Mouse (Mus musculus): ENCODE measurements around the gene Hint2. TPM values are rescaled to one million over a fixed set of nuclear protein-coding genes. Genes with fewer than 3 reads are reported as not detected.

The Hint2 gene
- total RNA-seq, 4 experiments from 2014 or later, result 80.8 to 112 (median 97.8) TPM

Small RNA genes within 50 kb of the gene (microRNA-seq; reads per million reads assigned to microRNA genes)
- gene Gm25262, result 0.18 to 0.34 reads per million in 2 experiments

Other genes starting within 250 kb of the Hint2 start
- gene Fam166b, start 227.3 kb downstream of the Hint2 start, total RNA-seq (2022), result not detected
- gene Tesk1, start 214.5 kb downstream of the Hint2 start, total RNA-seq (2022), result 10 to 100 TPM; 55.1 to 64.9 (median 59.3) TPM
- gene Cd72, start 201.8 kb downstream of the Hint2 start, total RNA-seq (2022), result 1 to 10 TPM; 1.6 to 5.6 (median 4.9) TPM
- gene Sit1, start 172.7 kb downstream of the Hint2 start, total RNA-seq (2022), result under 1 TPM in 1 of 4 experiments, not detected in 3; 0.48 TPM
- gene Ccdc107, start 163.6 kb downstream of the Hint2 start, total RNA-seq (2022), result 10 to 100 TPM; 60.5 to 81.9 (median 64.0) TPM
- gene Arhgef39, start 156.8 kb downstream of the Hint2 start, total RNA-seq (2022), result 1 to 10 TPM in 2 of 4 experiments, under 1 TPM in 2; 0.73 to 2.0 (median 1.2) TPM
- gene Car9, start 149.5 kb downstream of the Hint2 start, total RNA-seq (2022), result under 1 TPM in 3 of 4 experiments, not detected in 1; 0.32 to 0.68 (median 0.56) TPM
- 10 to 100 TPM; 32.3 to 89.4 (median 52.6) TPM for gene Tpm2, start 132.7 kb downstream of the Hint2 start, total RNA-seq (2022)
- gene Creb3, start 94.1 kb downstream of the Hint2 start, total RNA-seq (2022), result 100 to 1,000 TPM; 141 to 201 (median 150) TPM
- 100 to 1,000 TPM; 249 to 319 (median 289) TPM for gene Tln1, start 93.8 kb downstream of the Hint2 start, total RNA-seq (2022)
- gene Rgp1, start 77.8 kb downstream of the Hint2 start, total RNA-seq (2022), result 10 to 100 TPM; 41.0 to 66.1 (median 56.9) TPM
- 10 to 100 TPM; 11.1 to 19.1 (median 15.7) TPM for gene Gba2, start 77.6 kb downstream of the Hint2 start, total RNA-seq (2022)
- gene Msmp, start 72.0 kb downstream of the Hint2 start, total RNA-seq (2022), result 1 to 10 TPM; 2.0 to 2.7 (median 2.4) TPM
- 10 to 100 TPM; 29.6 to 78.6 (median 54.0) TPM for gene Npr2, start 24.5 kb downstream of the Hint2 start, total RNA-seq (2022)
- gene Spag8, start 2.9 kb downstream of the Hint2 start, total RNA-seq (2022), result 1 to 10 TPM in 3 of 4 experiments, under 1 TPM in 1; 0.58 to 2.3 (median 1.4) TPM
- 10 to 100 TPM in 2 of 4 experiments, 1 to 10 TPM in 2; 6.0 to 10.9 (median 8.3) TPM for gene Tmem8b, start 12.5 kb upstream of the Hint2 start, total RNA-seq (2022)
- under 1 TPM; 0.14 to 0.67 (median 0.41) TPM for gene Fam221b, start 12.7 kb upstream of the Hint2 start, total RNA-seq (2022)
- not detected for gene Olfr70, start 44.3 kb upstream of the Hint2 start, total RNA-seq (2022)
- gene Olfr71, start 53.8 kb upstream of the Hint2 start, total RNA-seq (2022), result not detected
- 1 to 10 TPM; 1.4 to 4.8 (median 2.6) TPM for gene Hrct1, start 70.7 kb upstream of the Hint2 start, total RNA-seq (2022)
- 1 to 10 TPM; 1.6 to 2.3 (median 1.9) TPM for gene Spaar, start 73.6 kb upstream of the Hint2 start, total RNA-seq (2022)
- gene Olfr159, start 114.5 kb upstream of the Hint2 start, total RNA-seq (2022), result not detected
- gene Olfr156, start 167.4 kb upstream of the Hint2 start, total RNA-seq (2022), result not detected
- gene Olfr157, start 183.7 kb upstream of the Hint2 start, total RNA-seq (2022), result not detected
- gene Olfr155, start 195.1 kb upstream of the Hint2 start, total RNA-seq (2022), result not detected
- 10 to 100 TPM; 21.6 to 45.0 (median 32.0) TPM for gene Reck, start 219.1 kb upstream of the Hint2 start, total RNA-seq (2022)

All from adrenal gland, adult 8-10 months (tissue).